Mouse (Mus musculus): ENCODE data around the gene Msi2. TPM values are rescaled to one million over a fixed set of nuclear protein-coding genes. Genes with fewer than 3 reads are reported as not detected.
A peak's percentile ranks its signal among the peaks of the same experiment; 100 is the strongest.

Msi2 gene
- polyA plus RNA-seq, 1 experiment from 2014 or later = 21.3 TPM

GRCm38 (mm10) chr11:88561191-88561590, 157.1 kb downstream of the Msi2 start:
- peak overlapping the region; percentile 61 for H3K27ac ChIP-seq
- peaks cover 35% of the 10 kb centered on the region for H3K27me3 ChIP-seq
- H3K4me2 ChIP-seq (replicated peaks) = 0 out of 2 replicates have a peak overlapping the region, but pooled peaks have one; percentile 16
- H3K36me3 ChIP-seq = peaks cover 3% of the 10 kb centered on the region; the same call in 1 of the 2 replicates
- ATAC-seq (ENCODE audit: low FRiP score, low read depth) = 0 out of 2 replicates have a peak, but pooled peaks have one; percentile 48
- H3K9ac ChIP-seq = 0 out of 2 replicates have a peak overlapping the region, but pooled peaks have one; percentile 25
- 9% methylated on average over 6 of the region's 6 CpGs for WGBS
- H3K9me3 ChIP-seq = no peaks in the 10 kb centered on the region
- no peak overlapping the region for H3K4me3 ChIP-seq
- H3K4me1 ChIP-seq = peaks cover 68% of the 10 kb centered on the region

GRCm38 (mm10) chr11:88560634-88561033, 157.7 kb downstream of the Msi2 start:
- ATAC-seq (ENCODE audit: low FRiP score, low read depth) = no peak
- Histone ChIP-seq H3K9me3 (no peaks in the 10 kb centered on the region), H3K9ac (no peak overlapping the region), H3K4me3 (no peak overlapping the region), H3K27ac (no peak overlapping the region), H3K4me2 (replicated peaks) (no peak overlapping the region), H3K27me3 (peaks cover 35% of the 10 kb centered on the region), H3K4me1 (peaks cover 68% of the 10 kb centered on the region), H3K36me3 (peaks cover 3% of the 10 kb centered on the region; the same call in 1 of the 2 replicates)
- WGBS = 66% methylated on average over 9 of the region's 9 CpGs

- H3K4me2 ChIP-seq (replicated peaks) = no peak overlapping the region
- H3K27ac ChIP-seq = no peak overlapping the region
- ATAC-seq (ENCODE audit: low FRiP score, low read depth) = peak; percentile 14; the same call in 1 of the 2 replicates
- no peak overlapping the region for H3K9ac ChIP-seq
- no peaks in the 10 kb centered on the region for H3K9me3 ChIP-seq
- H3K36me3 ChIP-seq = peaks cover 3% of the 10 kb centered on the region; the same call in 1 of the 2 replicates
- H3K4me3 ChIP-seq = no peak overlapping the region
- peaks cover 78% of the 10 kb centered on the region for H3K4me1 ChIP-seq
- H3K27me3 ChIP-seq = peaks cover 40% of the 10 kb centered on the region
- WGBS = 49% methylated on average over 10 of the region's 10 CpGs
Measured at GRCm38 (mm10) chr11:88559365-88559970, 158.8 kb downstream of the Msi2 start.

GRCm38 (mm10) chr11:88558731-88559130, 159.6 kb downstream of the Msi2 start:
- Histone ChIP-seq H3K9ac (no peak overlapping the region), H3K27me3 (peaks cover 40% of the 10 kb centered on the region), H3K4me2 (replicated peaks) (no peak overlapping the region), H3K27ac (no peak overlapping the region), H3K9me3 (no peaks in the 10 kb centered on the region), H3K36me3 (peaks cover 3% of the 10 kb centered on the region; the same call in 1 of the 2 replicates), H3K4me3 (no peak overlapping the region), H3K4me1 (peaks cover 80% of the 10 kb centered on the region)
- WGBS = 81% methylated on average over 4 of the region's 4 CpGs
- ATAC-seq (ENCODE audit: low FRiP score, low read depth) = no peak

- WGBS = 52% methylated on average over 6 of the region's 6 CpGs
- H3K27ac ChIP-seq = no peak overlapping the region
Measured at GRCm38 (mm10) chr11:88557828-88558580, 160.3 kb downstream of the Msi2 start.

GRCm38 (mm10) chr11:88557116-88557768, 161.1 kb downstream of the Msi2 start:
- Histone ChIP-seq H3K9ac (no peak overlapping the region), H3K9me3 (no peaks in the 10 kb centered on the region), H3K27ac (no peak overlapping the region), H3K4me3 (no peak overlapping the region), H3K4me2 (replicated peaks) (no peak overlapping the region), H3K4me1 (peaks cover 92% of the 10 kb centered on the region), H3K27me3 (peaks cover 39% of the 10 kb centered on the region), H3K36me3 (no peaks in the 10 kb centered on the region)
- ATAC-seq (ENCODE audit: low FRiP score, low read depth) = no peak
- WGBS = 32% methylated on average over 4 of the region's 4 CpGs

More at GRCm38 (mm10) chr11:88557828-88558580, 160.3 kb downstream of the Msi2 start:
- no peaks in the 10 kb centered on the region for H3K36me3 ChIP-seq
- H3K9ac ChIP-seq = no peak overlapping the region
- H3K27me3 ChIP-seq = peaks cover 40% of the 10 kb centered on the region
- no peak overlapping the region for H3K4me2 ChIP-seq (replicated peaks)
- H3K4me1 ChIP-seq = peaks cover 87% of the 10 kb centered on the region
- ATAC-seq (ENCODE audit: low FRiP score, low read depth) = no peak
- no peaks in the 10 kb centered on the region for H3K9me3 ChIP-seq
- H3K4me3 ChIP-seq = no peak overlapping the region

GRCm38 (mm10) chr11:88555902-88556549, 162.3 kb downstream of the Msi2 start:
- ATAC-seq (ENCODE audit: low FRiP score, low read depth) = no peak; the same call in 1 of the 2 replicates
- Histone ChIP-seq H3K4me2 (replicated peaks) (peak overlapping the region; percentile 45), H3K4me1 (peaks cover 92% of the 10 kb centered on the region), H3K4me3 (no peak overlapping the region), H3K9me3 (no peaks in the 10 kb centered on the region), H3K36me3 (no peaks in the 10 kb centered on the region), H3K27ac (peak overlapping the region; percentile 79), H3K27me3 (peaks cover 44% of the 10 kb centered on the region), H3K9ac (no peak overlapping the region)
- 7% methylated on average over 6 of the region's 6 CpGs for WGBS

GRCm38 (mm10) chr11:88555232-88555818, 163.0 kb downstream of the Msi2 start:
- no peak overlapping the region; the same call in 1 of the 2 replicates for H3K9ac ChIP-seq
- ATAC-seq (ENCODE audit: low FRiP score, low read depth) = no peak
- 20% methylated on average over 8 of the region's 8 CpGs for WGBS

GRCm38 (mm10) chr11:88553521-88554310, 164.6 kb downstream of the Msi2 start:
- Histone ChIP-seq H3K9ac (no peak overlapping the region), H3K27ac (peak overlapping the region; percentile 33; the same call in 1 of the 2 replicates), H3K4me2 (replicated peaks) (no peak overlapping the region), H3K4me1 (peaks cover 96% of the 10 kb centered on the region), H3K36me3 (no peaks in the 10 kb centered on the region), H3K27me3 (peaks cover 31% of the 10 kb centered on the region), H3K4me3 (no peak overlapping the region), H3K9me3 (no peaks in the 10 kb centered on the region)
- no peak for ATAC-seq (ENCODE audit: low FRiP score, low read depth)
- 63% methylated on average over 11 of the region's 11 CpGs for WGBS

More at GRCm38 (mm10) chr11:88555232-88555818, 163.0 kb downstream of the Msi2 start:
- Histone ChIP-seq H3K27ac (peak overlapping the region; percentile 79), H3K4me1 (peaks cover 92% of the 10 kb centered on the region), H3K9me3 (no peaks in the 10 kb centered on the region), H3K4me2 (replicated peaks) (peak overlapping the region; percentile 45), H3K4me3 (no peak overlapping the region), H3K27me3 (peaks cover 43% of the 10 kb centered on the region), H3K36me3 (no peaks in the 10 kb centered on the region)

GRCm38 (mm10) chr11:88552987-88553386, 165.3 kb downstream of the Msi2 start:
- H3K27me3 ChIP-seq = peaks cover 28% of the 10 kb centered on the region; the same call in 1 of the 2 replicates
- 23% methylated on average over 8 of the region's 8 CpGs for WGBS
- no peak overlapping the region for H3K9ac ChIP-seq
- H3K9me3 ChIP-seq = no peaks in the 10 kb centered on the region
- no peak overlapping the region for H3K4me3 ChIP-seq
- ATAC-seq (ENCODE audit: low FRiP score, low read depth) = no peak
- no peaks in the 10 kb centered on the region for H3K36me3 ChIP-seq
- peak overlapping the region; percentile 33; the same call in 1 of the 2 replicates for H3K27ac ChIP-seq
- H3K4me2 ChIP-seq (replicated peaks) = no peak overlapping the region
- H3K4me1 ChIP-seq = peaks cover 96% of the 10 kb centered on the region
